Mouse (Mus musculus) stomach, postnatal 0 days (tissue): ENCODE data around the gene Tbkbp1.

ENCODE experiments used
- CTCF ChIP-seq: IDR thresholded peaks from 2 replicates; pipeline ENCODE4 v1.5.1; 2016; ENCODE audit warnings: antibody characterized with exemption, low read depth, mild to moderate bottlenecking, moderate library complexity
- EP300 ChIP-seq: optimal IDR thresholded peaks from 2 replicates; pipeline ENCODE3; 2016; ENCODE audit warnings: antibody characterized with exemption

DNA sequence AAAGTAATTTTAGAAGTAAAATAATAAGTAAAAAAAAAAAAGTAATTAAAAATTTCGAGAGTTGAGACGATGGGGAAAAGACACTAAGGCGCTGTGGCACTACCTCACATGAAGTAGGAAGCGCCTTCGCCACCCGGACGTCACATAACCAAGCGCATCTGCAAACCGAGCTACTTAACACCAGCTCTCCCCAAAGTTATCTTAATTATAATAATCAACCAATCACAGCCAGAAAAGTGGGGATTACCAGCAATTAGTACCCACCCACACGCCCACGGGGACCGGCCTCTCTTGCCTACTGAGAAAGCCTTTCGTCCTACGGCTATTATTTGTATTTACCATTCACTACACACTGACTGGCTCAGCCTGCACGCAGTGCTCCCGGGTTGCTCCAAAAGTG lies 42.3 kb downstream of the Tbkbp1 start:
- no peak for TF ChIP-seq CTCF
- TF ChIP-seq EP300: no peak
